Mouse (Mus musculus): Measurements from ENCODE around the gene Gal3st3. TPM values are rescaled to one million over a fixed set of nuclear protein-coding genes. Genes with fewer than 3 reads are reported as not detected.

Gene Gal3st3
- polyA plus RNA-seq (2014; fragmentation: Nextera tagmentation; extraction: Ambion mirVana), result 14.0 and 14.6 TPM in 2 replicates

GRCm38 (mm10) chr19:5297903-5298800 is at the start of gene Gal3st3:
Gal3st3 (plus strand) TSS chr19:5298331.
- Histone ChIP-seq H3K27me3 (ENCODE audit: control insufficient read depth, insufficient read depth, low read length) (no peaks in the 10 kb centered on the region), H3K4me3 (ENCODE audit: low read depth, low read length) (peak within 1 kb of the TSS; percentile 54), H3K9ac (ENCODE audit: low read depth, low read length) (peak within 1 kb of the TSS; percentile 88), H3K4me2 (replicated peaks; ENCODE audit: low read depth, low read length) (peak within 1 kb of the TSS; percentile 72), H3K27ac (ENCODE audit: low read depth, low read length) (peak within 1 kb of the TSS; percentile 77), H3K36me3 (ENCODE audit: control insufficient read depth, insufficient read depth, low read length) (no peaks in the 10 kb centered on the region), H3K9me3 (ENCODE audit: control insufficient read depth, low read length) (no peaks in the 10 kb centered on the region), H3K4me1 (replicated peaks; ENCODE audit: control insufficient read depth, insufficient read depth, low read length) (peaks cover 12% of the 10 kb centered on the region)
- ATAC-seq (ENCODE audit: low FRiP score) (peak; percentile 50), DNase-seq (ENCODE audit: low spot score) (peak; percentile 65)
- 5% methylated on average over 30 of the region's 32 CpGs for WGBS

DNA sequence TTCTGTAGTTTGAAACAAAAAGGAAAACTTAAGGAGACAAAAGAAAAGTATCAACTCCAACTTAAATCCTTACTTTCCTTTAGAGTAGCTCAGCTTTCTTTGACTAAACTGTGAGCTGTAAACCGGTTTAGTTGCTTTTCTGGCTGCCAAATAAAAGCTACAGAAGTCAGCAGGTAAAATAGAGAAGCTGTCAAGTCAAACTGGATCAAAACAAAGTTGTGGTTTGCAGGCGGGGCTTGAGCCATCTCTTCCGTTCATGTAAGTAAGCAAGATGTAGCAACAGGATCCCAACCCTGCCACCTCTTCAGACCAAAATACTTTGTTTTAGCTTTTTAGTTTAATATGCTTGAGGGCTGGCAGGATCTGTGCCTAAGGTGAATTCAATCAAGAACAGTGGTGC is 41.0 kb upstream of the Gal3st3 start:
- DNase-seq (ENCODE audit: low spot score) (no peak), ATAC-seq (ENCODE audit: low FRiP score) (no peak)
- no peak overlapping the region for H3K4me2 ChIP-seq (replicated peaks; ENCODE audit: low read depth, low read length)
- no peaks in the 10 kb centered on the region for H3K9me3 ChIP-seq (ENCODE audit: control insufficient read depth, low read length)
- no peaks in the 10 kb centered on the region for H3K27me3 ChIP-seq (ENCODE audit: control insufficient read depth, insufficient read depth, low read length)
- H3K36me3 ChIP-seq (ENCODE audit: control insufficient read depth, insufficient read depth, low read length), result no peaks in the 10 kb centered on the region
- no peak overlapping the region for H3K27ac ChIP-seq (ENCODE audit: low read depth, low read length)
- H3K9ac ChIP-seq (ENCODE audit: low read depth, low read length), result no peak overlapping the region
- no peak overlapping the region for H3K4me3 ChIP-seq (ENCODE audit: low read depth, low read length)
- 64% methylated on average over 3 of the region's 3 CpGs for WGBS
- H3K4me1 ChIP-seq (replicated peaks; ENCODE audit: control insufficient read depth, insufficient read depth, low read length), result no peaks in the 10 kb centered on the region

GRCm38 (mm10) chr19:5267015-5267414 is 31.1 kb upstream of the Gal3st3 start:
- no peak overlapping the region for H3K9ac ChIP-seq (ENCODE audit: low read depth, low read length)
- no peak overlapping the region for H3K27ac ChIP-seq (ENCODE audit: low read depth, low read length)
- H3K27me3 ChIP-seq (ENCODE audit: control insufficient read depth, insufficient read depth, low read length), result no peaks in the 10 kb centered on the region
- ATAC-seq (ENCODE audit: low FRiP score), result no peak
- no peak overlapping the region for H3K4me3 ChIP-seq (ENCODE audit: low read depth, low read length)
- WGBS, result 95% methylated on average over 5 of the region's 5 CpGs
- no peak for DNase-seq (ENCODE audit: low spot score)
- no peaks in the 10 kb centered on the region for H3K9me3 ChIP-seq (ENCODE audit: control insufficient read depth, low read length)
- peaks cover 7% of the 10 kb centered on the region for H3K4me1 ChIP-seq (replicated peaks; ENCODE audit: control insufficient read depth, insufficient read depth, low read length)
- H3K36me3 ChIP-seq (ENCODE audit: control insufficient read depth, insufficient read depth, low read length), result no peaks in the 10 kb centered on the region
- no peak overlapping the region for H3K4me2 ChIP-seq (replicated peaks; ENCODE audit: low read depth, low read length)

DNA sequence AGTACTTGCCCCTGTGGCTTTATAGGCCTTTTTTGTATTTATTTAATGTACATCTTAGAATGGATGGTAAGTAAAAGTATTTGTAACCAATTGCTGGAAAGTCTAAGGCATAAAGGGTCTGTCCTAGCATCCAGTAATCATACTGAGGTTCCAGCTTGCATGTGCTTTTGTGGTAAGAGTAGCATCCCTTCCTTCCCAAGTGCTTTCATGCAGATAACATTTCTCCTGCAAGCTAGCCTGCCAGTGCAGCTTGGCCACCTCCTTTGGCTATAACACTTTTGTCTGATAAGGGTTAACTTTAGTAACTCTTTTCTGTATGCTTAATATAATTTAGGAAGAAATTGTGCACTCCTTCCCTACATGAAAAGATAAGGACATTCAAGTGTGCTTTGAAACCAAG is 30.1 kb upstream of the Gal3st3 start:
- H3K27me3 ChIP-seq (ENCODE audit: control insufficient read depth, insufficient read depth, low read length), result no peaks in the 10 kb centered on the region
- no peak overlapping the region for H3K27ac ChIP-seq (ENCODE audit: low read depth, low read length)
- H3K4me3 ChIP-seq (ENCODE audit: low read depth, low read length), result no peak overlapping the region
- no peaks in the 10 kb centered on the region for H3K36me3 ChIP-seq (ENCODE audit: control insufficient read depth, insufficient read depth, low read length)
- no peak overlapping the region for H3K9ac ChIP-seq (ENCODE audit: low read depth, low read length)
- no peaks in the 10 kb centered on the region for H3K9me3 ChIP-seq (ENCODE audit: control insufficient read depth, low read length)
- DNase-seq (ENCODE audit: low spot score) (no peak), ATAC-seq (ENCODE audit: low FRiP score) (no peak)
- peaks cover 10% of the 10 kb centered on the region for H3K4me1 ChIP-seq (replicated peaks; ENCODE audit: control insufficient read depth, insufficient read depth, low read length)
- no peak overlapping the region for H3K4me2 ChIP-seq (replicated peaks; ENCODE audit: low read depth, low read length)

DNA sequence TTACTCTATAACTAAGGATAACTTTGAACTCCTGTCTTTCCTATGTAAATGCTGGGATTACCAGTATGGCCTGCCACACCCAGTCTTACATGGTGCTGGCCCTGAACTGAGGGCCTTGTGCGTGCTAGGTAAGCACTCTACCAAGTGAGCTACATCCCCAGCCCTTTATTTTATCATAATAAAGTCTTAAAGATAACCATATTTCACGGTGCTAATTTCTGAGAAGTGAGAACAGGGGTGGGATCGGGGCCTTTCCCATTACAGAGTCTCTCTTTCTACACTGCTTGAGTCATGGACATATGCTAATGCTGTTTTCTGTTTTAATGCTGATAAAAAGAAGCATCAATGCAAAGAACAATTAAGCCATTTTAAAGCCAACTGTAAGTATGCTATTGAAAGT is 29.3 kb upstream of the Gal3st3 start:
- no peak overlapping the region for H3K9ac ChIP-seq (ENCODE audit: low read depth, low read length)
- no peak for ATAC-seq (ENCODE audit: low FRiP score)
- no peak overlapping the region for H3K27ac ChIP-seq (ENCODE audit: low read depth, low read length)
- WGBS, result 88% methylated on average over 3 of the region's 3 CpGs
- H3K9me3 ChIP-seq (ENCODE audit: control insufficient read depth, low read length), result no peaks in the 10 kb centered on the region
- no peaks in the 10 kb centered on the region for H3K36me3 ChIP-seq (ENCODE audit: control insufficient read depth, insufficient read depth, low read length)
- no peaks in the 10 kb centered on the region for H3K27me3 ChIP-seq (ENCODE audit: control insufficient read depth, insufficient read depth, low read length)
- DNase-seq (ENCODE audit: low spot score), result no peak
- H3K4me3 ChIP-seq (ENCODE audit: low read depth, low read length), result no peak overlapping the region
- H3K4me2 ChIP-seq (replicated peaks; ENCODE audit: low read depth, low read length), result no peak overlapping the region
- H3K4me1 ChIP-seq (replicated peaks; ENCODE audit: control insufficient read depth, insufficient read depth, low read length), result peaks cover 12% of the 10 kb centered on the region

DNA sequence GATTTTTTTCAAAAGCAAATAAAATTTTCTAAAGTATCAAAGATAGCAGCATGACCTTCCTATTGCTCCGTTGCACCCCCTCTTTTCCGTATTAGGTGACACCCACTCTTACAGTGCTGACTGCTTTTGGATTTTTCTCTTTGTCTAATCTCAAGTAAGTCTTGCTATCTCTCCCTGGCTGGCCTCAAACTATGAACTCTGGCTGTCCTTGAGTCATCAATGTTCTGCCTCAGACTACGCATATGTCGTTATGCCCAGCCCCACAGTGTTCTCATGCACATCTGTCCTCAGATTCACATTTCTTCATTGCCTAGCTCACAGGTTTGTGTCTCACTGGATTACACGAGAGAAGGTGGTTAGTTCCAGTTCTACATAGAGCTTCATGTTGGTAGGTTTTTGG is 28.7 kb upstream of the Gal3st3 start:
- peaks cover 12% of the 10 kb centered on the region for H3K4me1 ChIP-seq (replicated peaks; ENCODE audit: control insufficient read depth, insufficient read depth, low read length)
- ATAC-seq (ENCODE audit: low FRiP score) (no peak), DNase-seq (ENCODE audit: low spot score) (no peak)
- no peaks in the 10 kb centered on the region for H3K9me3 ChIP-seq (ENCODE audit: control insufficient read depth, low read length)
- no peak overlapping the region for H3K4me3 ChIP-seq (ENCODE audit: low read depth, low read length)
- H3K27me3 ChIP-seq (ENCODE audit: control insufficient read depth, insufficient read depth, low read length), result no peaks in the 10 kb centered on the region
- no peak overlapping the region for H3K27ac ChIP-seq (ENCODE audit: low read depth, low read length)
- no peaks in the 10 kb centered on the region for H3K36me3 ChIP-seq (ENCODE audit: control insufficient read depth, insufficient read depth, low read length)
- no peak overlapping the region for H3K9ac ChIP-seq (ENCODE audit: low read depth, low read length)
- H3K4me2 ChIP-seq (replicated peaks; ENCODE audit: low read depth, low read length), result no peak overlapping the region
- WGBS, result 88% methylated on average over 5 of the region's 5 CpGs

- no peaks in the 10 kb centered on the region for H3K27me3 ChIP-seq (ENCODE audit: control insufficient read depth, insufficient read depth, low read length)
- WGBS, result 73% methylated on average over 1 of the region's 1 CpGs
- ATAC-seq (ENCODE audit: low FRiP score) (no peak), DNase-seq (ENCODE audit: low spot score) (no peak)
- H3K4me1 ChIP-seq (replicated peaks; ENCODE audit: control insufficient read depth, insufficient read depth, low read length), result peaks cover 12% of the 10 kb centered on the region
- H3K27ac ChIP-seq (ENCODE audit: low read depth, low read length), result no peak overlapping the region
- peak overlapping the region; percentile 89; the same call in 1 of the 2 replicates for H3K4me3 ChIP-seq (ENCODE audit: low read depth, low read length)
- H3K9ac ChIP-seq (ENCODE audit: low read depth, low read length), result 0 out of 2 replicates have a peak overlapping the region, but pooled peaks have one; percentile 23
- H3K36me3 ChIP-seq (ENCODE audit: control insufficient read depth, insufficient read depth, low read length), result 0 out of 2 replicates have a peak, but pooled peaks cover 1% of the 10 kb centered on the region
- peak overlapping the region; percentile 95 for H3K4me2 ChIP-seq (replicated peaks; ENCODE audit: low read depth, low read length)
- no peaks in the 10 kb centered on the region for H3K9me3 ChIP-seq (ENCODE audit: control insufficient read depth, low read length)
Observed at GRCm38 (mm10) chr19:5271430-5271829, 26.7 kb upstream of the Gal3st3 start.

- no peaks in the 10 kb centered on the region for H3K9me3 ChIP-seq (ENCODE audit: control insufficient read depth, low read length)
- H3K27ac ChIP-seq (ENCODE audit: low read depth, low read length), result peak overlapping the region; percentile 82
- peak overlapping the region; percentile 95 for H3K4me2 ChIP-seq (replicated peaks; ENCODE audit: low read depth, low read length)
- peaks cover 12% of the 10 kb centered on the region for H3K4me1 ChIP-seq (replicated peaks; ENCODE audit: control insufficient read depth, insufficient read depth, low read length)
- peak; percentile 73 for ATAC-seq (ENCODE audit: low FRiP score)
- no peaks in the 10 kb centered on the region for H3K27me3 ChIP-seq (ENCODE audit: control insufficient read depth, insufficient read depth, low read length)
- H3K36me3 ChIP-seq (ENCODE audit: control insufficient read depth, insufficient read depth, low read length), result 0 out of 2 replicates have a peak, but pooled peaks cover 3% of the 10 kb centered on the region
- H3K4me3 ChIP-seq (ENCODE audit: low read depth, low read length), result peak overlapping the region; percentile 89
- peak; percentile 58 for DNase-seq (ENCODE audit: low spot score)
- WGBS, result under 1% methylated on average over 27 of the region's 30 CpGs
- peak overlapping the region; percentile 90 for H3K9ac ChIP-seq (ENCODE audit: low read depth, low read length)
Observed at GRCm38 (mm10) chr19:5272326-5272795, 25.8 kb upstream of the Gal3st3 start.

Measured in hindbrain, embryonic 11.5 days (tissue).